In genomic region chr11:111066299-111066691, GRCm38 (mm10) we compare ENCODE assay signal across 8 mouse cellular contexts. TPM values are rescaled to one million over a fixed set of nuclear protein-coding genes. Genes with fewer than 3 reads are reported as not detected.
DNase-seq lines count a peak whose midpoint lies in the region; ATAC-seq and TF ChIP-seq lines count a peak whose summit lies in the region.

No protein-coding gene starts in this region.

- peak; percentile 8 for DNase-seq in gastrocnemius, postnatal 10 days
- no peak for DNase-seq in gastrocnemius, postnatal 36 days
- no peak for DNase-seq in ES-E14 (ENCODE audit: low read depth, low spot score)
- DNase-seq in forebrain, postnatal 0 days: peak; percentile 59
- no peak for DNase-seq in limb, embryonic 10.5 days (ENCODE audit: low spot score)

- no peaks in the 10 kb centered on the region for H3K36me3 ChIP-seq in ES-E14 (ENCODE audit: control insufficient read depth, insufficient read depth, low read length, poor library complexity, severe bottlenecking)
- no peaks in the 10 kb centered on the region for H3K36me3 ChIP-seq in forebrain, postnatal 0 days (ENCODE audit: insufficient read depth)
- H3K36me3 ChIP-seq in limb, embryonic 10.5 days: no peaks in the 10 kb centered on the region
- H3K36me3 ChIP-seq in neural tube, embryonic 12.5 days: no peaks in the 10 kb centered on the region

- in situ Hi-C loops in ES-E14 (cut with MboI; ENCODE audit: low sequenced_read_pairs in 2 of 2, unreplicated experiment in 2 of 2): no loop called here

- no peaks in the 10 kb centered on the region for H3K9me3 ChIP-seq in ES-E14 (ENCODE audit: control insufficient read depth, insufficient read depth, low read depth, low read length)
- no peaks in the 10 kb centered on the region for H3K9me3 ChIP-seq in forebrain, postnatal 0 days (ENCODE audit: low read length)
- H3K9me3 ChIP-seq in limb, embryonic 10.5 days (replicated peaks): no peaks in the 10 kb centered on the region
- no peaks in the 10 kb centered on the region for H3K9me3 ChIP-seq in neural tube, embryonic 12.5 days

- H3K9ac ChIP-seq in ES-E14 (ENCODE audit: insufficient read depth, low read depth, low read length, poor library complexity, severe bottlenecking): 0 out of 2 replicates have a peak overlapping the region, but pooled peaks have one; percentile 43
- peak overlapping the region; percentile 50 for H3K9ac ChIP-seq in forebrain, postnatal 0 days
- 0 out of 2 replicates have a peak overlapping the region, but pooled peaks have one; percentile 0 for H3K9ac ChIP-seq in neural tube, embryonic 12.5 days

- H3K27ac ChIP-seq in ES-E14 (ENCODE audit: insufficient read depth, low read depth, low read length, poor library complexity, severe bottlenecking): no peak overlapping the region
- H3K27ac ChIP-seq in forebrain, postnatal 0 days (ENCODE audit: low read depth, low read length): no peak overlapping the region
- H3K27ac ChIP-seq in limb, embryonic 10.5 days: peak overlapping the region; percentile 80
- H3K27ac ChIP-seq in neural tube, embryonic 12.5 days: no peak overlapping the region

- TF ChIP-seq CTCF in forebrain, postnatal 0 days (IDR thresholded peaks at IDR 0.05; ENCODE audit: low read depth): no peak

- WGBS in forebrain, postnatal 0 days: under 1% methylated on average over 9 of the region's 9 CpGs
- 2% methylated on average over 9 of the region's 9 CpGs for WGBS in limb, embryonic 10.5 days
- 3% methylated on average over 9 of the region's 9 CpGs for WGBS in neural tube, embryonic 12.5 days

- peak; percentile 41 for ATAC-seq in forebrain, postnatal 0 days
- ATAC-seq in neural tube, embryonic 12.5 days (ENCODE audit: low FRiP score, low read depth): peak; percentile 74
- ATAC-seq in erythroid progenitor cell, adult 5-6 weeks (replicated peaks; ENCODE audit: low FRiP score, poor library complexity, severe bottlenecking): no peak
- ATAC-seq in CD4-positive, CD25-positive, alpha-beta regulatory T cell, adult 4 months: no peak

- no peaks in the 10 kb centered on the region for H3K27me3 ChIP-seq in forebrain, postnatal 0 days (ENCODE audit: insufficient read depth, low read length)
- H3K27me3 ChIP-seq in limb, embryonic 10.5 days (ENCODE audit: low read depth, poor library complexity, severe bottlenecking): peaks cover 9% of the 10 kb centered on the region
- 0 out of 2 replicates have a peak, but pooled peaks cover 3% of the 10 kb centered on the region for H3K27me3 ChIP-seq in neural tube, embryonic 12.5 days (replicated peaks)

- peak overlapping the region; percentile 48 to 64 for H3K4me3 ChIP-seq in ES-E14 (ENCODE audit: insufficient read depth in 1 of 2, low read depth in 1 of 2, low read length in 2 of 2, poor library complexity in 1 of 2, severe bottlenecking in 1 of 2)
- H3K4me3 ChIP-seq in forebrain, postnatal 0 days (ENCODE audit: low read depth, low read length): peak overlapping the region; percentile 54
- peak overlapping the region; percentile 67 for H3K4me3 ChIP-seq in limb, embryonic 10.5 days
- peak overlapping the region; percentile 48 for H3K4me3 ChIP-seq in neural tube, embryonic 12.5 days

- intact Hi-C loops in gastrocnemius, postnatal 36 days (cut with DNase I): loop anchor here (10.0 kb wide), 2 partner anchors 379 to 459 kb away; no protein-coding TSS in a partner anchor

- no peaks in the 10 kb centered on the region for H3K4me1 ChIP-seq in ES-E14 (ENCODE audit: control insufficient read depth in 2 of 2, insufficient read depth in 2 of 2, low read length in 2 of 2, poor library complexity in 1 of 2)
- H3K4me1 ChIP-seq in forebrain, postnatal 0 days (ENCODE audit: insufficient read depth): no peaks in the 10 kb centered on the region
- peaks cover 21% of the 10 kb centered on the region for H3K4me1 ChIP-seq in limb, embryonic 10.5 days
- H3K4me1 ChIP-seq in neural tube, embryonic 12.5 days: 0 out of 2 replicates have a peak, but pooled peaks cover 6% of the 10 kb centered on the region

- H3K4me2 ChIP-seq in forebrain, postnatal 0 days (ENCODE audit: low read depth): peak overlapping the region; percentile 97
- H3K4me2 ChIP-seq in neural tube, embryonic 12.5 days (replicated peaks): peak overlapping the region; percentile 82

TF ChIP-seq in ES-E14, 5 proteins besides CTCF, POLR2A, EP300 and RAD21:
- TF ChIP-seq CHD2 (IDR thresholded peaks at IDR 0.05; ENCODE audit: low read depth, low read length): no peak
- TF ChIP-seq MAFK (IDR thresholded peaks at IDR 0.05; ENCODE audit: insufficient read depth, low read depth, low read length): no peak
- TF ChIP-seq ZC3H11A (IDR thresholded peaks at IDR 0.05; ENCODE audit: borderline replicate concordance, low read depth, low read length): no peak
- TF ChIP-seq ZNF384 (IDR thresholded peaks at IDR 0.05; ENCODE audit: low read depth, low read length): no peak
- TF ChIP-seq HCFC1 (IDR thresholded peaks at IDR 0.05; ENCODE audit: borderline replicate concordance, insufficient read depth, low read length): no peak

RNA-seq across cellular contexts. Expression of gene Kcnj2, which starts 0.3 kb away (rescaled TPM):
- 10 to 100 TPM; 27.1 to 30.1 TPM for total RNA-seq in gastrocnemius, postnatal 10 days (2021)
- total RNA-seq in gastrocnemius, postnatal 36 days (2021): 10 to 100 TPM; 29.8 to 46.5 TPM
- 0.16 and 0.62 TPM in 2 replicates for total RNA-seq in ES-E14 (2012; rRNA removed)
- total RNA-seq in forebrain, postnatal 0 days (2014; rRNA removed): 10.1 and 11.7 TPM in 2 replicates
- polyA plus RNA-seq in forebrain, postnatal 0 days (2015; fragmentation: Nextera tagmentation; extraction: Ambion mirVana): 0.53 and 0.97 TPM in 2 replicates
- polyA plus RNA-seq in limb, embryonic 10.5 days (2016; fragmentation: Nextera tagmentation; extraction: Ambion mirVana): 1.2 and 2.5 TPM in 2 replicates
- 1.2 and 1.3 TPM in 2 replicates for polyA plus RNA-seq in neural tube, embryonic 12.5 days (2016; fragmentation: Nextera tagmentation; extraction: Ambion mirVana)
- total RNA-seq in erythroid progenitor cell, adult 5-6 weeks (2015; ENCODE audit: low replicate concordance): 0.42 TPM in 1 of 2 replicates, not detected in the other
- 0.61 and 2.6 TPM in 2 replicates for total RNA-seq in erythroid progenitor cell, adult 5-6 weeks (2017; ENCODE audit: low replicate concordance)
- polyA plus RNA-seq in CD4-positive, CD25-positive, alpha-beta regulatory T cell, adult 4 months (2017; shearing (Covaris generic)): not detected

Comparison
In these comparisons a context has a peak if more than half of its experiments do, and no peak if none do; other contexts are left out.
1. DNase-seq: peak in gastrocnemius, postnatal 10 days (single experiment) and forebrain, postnatal 0 days (single experiment); none in gastrocnemius, postnatal 36 days (0 of 2), ES-E14 (single experiment) and limb, embryonic 10.5 days (single experiment).
2. H3K9ac ChIP-seq: peak in every context shown above with its lines; median percentile 50 in forebrain, postnatal 0 days; 43 in ES-E14; 0 in neural tube, embryonic 12.5 days.
3. ATAC-seq: peak in forebrain, postnatal 0 days (single experiment) and neural tube, embryonic 12.5 days (single experiment); none in erythroid progenitor cell, adult 5-6 weeks (single experiment) and CD4-positive, CD25-positive, alpha-beta regulatory T cell, adult 4 months (single experiment).
4. Peak in every context shown above with its lines, with median percentiles within 50 percentile points of each other: H3K4me3 ChIP-seq.